Mouse (Mus musculus) limb, embryonic 12.5 days (tissue): Measurements from ENCODE around the gene 1700037H04Rik. TPM values are rescaled to one million over a fixed set of nuclear protein-coding genes. Genes with fewer than 3 reads are reported as not detected.

ENCODE experiments used
- ATAC-seq: fragments of 200-750 bp; cut with Nextera tagmentation; 2 replicates; pipeline ENCODE4 v1.8.0; 2017; ENCODE audit warnings: low read depth, moderate TSS enrichment; ENCODE audit not compliant: insufficient number of reproducible peaks, insufficient read depth, low FRiP score, low TSS enrichment
- H3K27ac ChIP-seq: fragments of 300-500 bp; sonication (generic); 2 replicates; pipeline ENCODE4 v1.5.1; 2016; ENCODE audit warnings: mild to moderate bottlenecking, moderate library complexity
- H3K27me3 ChIP-seq: fragments of 300-500 bp; sonication (generic); 2 replicates; pipeline ENCODE4 v1.6.1; 2016; ENCODE audit warnings: mild to moderate bottlenecking, moderate library complexity
- H3K36me3 ChIP-seq: fragments of 300-500 bp; sonication (generic); 2 replicates; pipeline ENCODE4 v1.6.1; 2016; ENCODE audit warnings: mild to moderate bottlenecking, moderate library complexity
- H3K4me1 ChIP-seq: fragments of 300-500 bp; sonication (generic); replicated peaks from 2 replicates; pipeline ENCODE4 v1.6.1; 2016
- H3K4me2 ChIP-seq: fragments of 300-500 bp; sonication (generic); 2 replicates; pipeline ENCODE4 v1.6.1; 2016; ENCODE audit warnings: mild to moderate bottlenecking, moderate library complexity
- H3K4me3 ChIP-seq: fragments of 300-500 bp; sonication (generic); replicated peaks from 2 replicates; pipeline ENCODE4 v1.5.1; 2016; ENCODE audit warnings: mild to moderate bottlenecking
- H3K9ac ChIP-seq: fragments of 300-500 bp; sonication (generic); replicated peaks from 2 replicates; pipeline ENCODE4 v1.6.1; 2016; ENCODE audit warnings: mild to moderate bottlenecking, moderate library complexity
- H3K9me3 ChIP-seq: fragments of 300-500 bp; sonication (generic); 2 replicates; pipeline ENCODE4 v1.6.1; 2016; ENCODE audit warnings: mild to moderate bottlenecking, moderate library complexity
- WGBS: fragments of 180-500 bp; shearing (Covaris S2); methylation state at CpG from one replicate; pipeline ENCODE4 v1.1.7; 2016; 5-methylcytosine and 5-hydroxymethylcytosine counted together
- polyA plus RNA-seq: library from polyadenylated mRNA; unstranded; fragments of >200 nt; fragmentation: Nextera tagmentation; extraction: Ambion mirVana; gene quantifications from 2 replicates; pipeline ENCODE4 v1.2.1, GENCODE M21; 2016

Gene 1700037H04Rik
- polyA plus RNA-seq, 1 experiment from 2014 or later: 58.2 TPM

DNA sequence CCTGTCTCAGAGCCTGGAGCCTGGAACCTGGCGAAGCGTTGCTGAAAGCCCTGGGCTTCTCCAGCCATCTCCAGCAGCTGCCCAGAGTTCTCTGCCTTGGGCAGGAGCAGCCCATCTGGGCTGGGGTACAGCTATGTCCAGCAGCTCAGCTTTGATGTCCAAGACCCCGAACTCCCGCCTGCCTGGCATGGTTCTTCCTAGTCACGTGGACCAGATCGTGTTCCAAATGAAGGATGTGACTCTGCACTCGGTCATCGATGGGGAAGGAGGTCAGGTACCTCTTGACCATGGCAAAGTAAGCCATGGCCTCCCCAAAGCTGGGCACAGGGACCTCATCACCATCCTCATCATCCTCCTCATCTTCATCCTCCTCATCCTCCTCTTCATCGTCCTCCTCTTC lies 18.1 kb upstream of the 1700037H04Rik start:
- Histone ChIP-seq H3K9ac (peak overlapping the region; percentile 91), H3K4me2 (peak overlapping the region; percentile 97), H3K36me3 (peaks cover 20% of the 10 kb centered on the region; the same call in 1 of the 2 replicates), H3K4me3 (peak overlapping the region; percentile 84), H3K9me3 (no peaks in the 10 kb centered on the region), H3K27ac (no peak overlapping the region), H3K4me1 (peaks cover 39% of the 10 kb centered on the region), H3K27me3 (peaks cover 15% of the 10 kb centered on the region)
- WGBS: 90% methylated on average over 9 of the region's 9 CpGs
- no peak for ATAC-seq

DNA sequence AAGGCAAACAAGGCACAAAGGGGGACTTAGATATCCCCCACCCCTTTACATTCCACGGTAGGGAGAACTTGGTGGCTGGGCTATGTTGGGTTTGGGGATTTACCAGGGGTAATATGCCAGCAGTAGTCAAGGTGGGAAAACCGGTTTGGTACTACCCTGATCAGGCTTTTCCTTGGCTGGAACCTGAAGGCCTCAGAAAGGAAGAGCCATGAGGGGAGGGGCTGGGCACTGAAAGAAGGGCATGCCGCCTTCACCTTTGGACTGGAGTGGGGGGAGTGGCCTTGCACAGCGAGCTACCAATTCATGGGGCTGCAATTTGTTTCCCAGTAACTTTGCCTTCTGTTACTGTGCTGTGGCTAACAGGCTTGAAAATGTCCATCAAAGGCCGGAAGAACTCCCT lies 16.6 kb upstream of the 1700037H04Rik start:
- 75% methylated on average over 5 of the region's 5 CpGs for WGBS

GRCm38 (mm10) chr2:131175945-131176309 lies 16.0 kb upstream of the 1700037H04Rik start:
- Histone ChIP-seq H3K9me3 (no peaks in the 10 kb centered on the region), H3K4me2 (no peak overlapping the region), H3K36me3 (peaks cover 20% of the 10 kb centered on the region; the same call in 1 of the 2 replicates), H3K4me1 (peaks cover 45% of the 10 kb centered on the region), H3K27me3 (peaks cover 35% of the 10 kb centered on the region), H3K27ac (no peak overlapping the region), H3K4me3 (no peak overlapping the region), H3K9ac (no peak overlapping the region)
- WGBS: 89% methylated on average over 1 of the region's 1 CpGs
- no peak for ATAC-seq

More for the DNA sequence above, 16.6 kb upstream of the 1700037H04Rik start:
- no peaks in the 10 kb centered on the region for H3K9me3 ChIP-seq
- no peak overlapping the region for H3K4me3 ChIP-seq
- H3K4me2 ChIP-seq: peak overlapping the region; percentile 97; the same call in 1 of the 2 replicates
- H3K27me3 ChIP-seq: peaks cover 30% of the 10 kb centered on the region
- peaks cover 20% of the 10 kb centered on the region; the same call in 1 of the 2 replicates for H3K36me3 ChIP-seq
- ATAC-seq: no peak
- peaks cover 43% of the 10 kb centered on the region for H3K4me1 ChIP-seq
- H3K27ac ChIP-seq: no peak overlapping the region
- H3K9ac ChIP-seq: no peak overlapping the region

DNA sequence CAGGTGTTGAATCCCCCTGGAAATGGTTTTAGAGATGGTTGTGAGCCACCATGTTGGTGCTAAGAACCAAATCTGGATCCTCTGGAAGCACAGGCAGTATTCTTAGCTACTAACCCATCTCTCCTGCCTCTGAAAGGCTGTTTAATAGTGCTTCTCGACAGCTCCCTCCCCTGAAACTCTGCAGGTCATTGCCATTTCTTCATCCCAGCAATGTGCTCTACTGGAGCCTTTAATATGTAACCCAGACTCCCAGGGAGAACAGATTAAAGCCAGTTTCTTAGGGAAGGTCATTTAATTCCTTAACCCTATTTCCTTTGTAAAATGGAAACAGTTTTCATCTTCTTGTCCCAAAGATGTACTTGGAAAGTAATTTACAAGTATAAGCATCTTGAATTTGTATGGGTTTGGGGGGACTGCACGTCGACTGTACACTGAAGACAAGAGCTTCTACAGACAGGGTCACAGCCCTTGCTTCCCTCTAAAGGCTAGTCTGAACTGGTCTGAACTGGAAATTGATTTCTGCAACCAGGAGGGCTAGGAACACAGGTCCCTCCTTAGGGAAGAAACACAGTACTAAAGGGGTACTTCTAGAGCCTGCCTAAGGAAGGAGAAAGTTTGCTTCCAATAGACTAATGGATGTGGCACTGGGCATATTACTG lies 15.5 kb upstream of the 1700037H04Rik start:
- Histone ChIP-seq H3K4me1 (peaks cover 45% of the 10 kb centered on the region), H3K4me2 (no peak overlapping the region), H3K36me3 (peaks cover 20% of the 10 kb centered on the region; the same call in 1 of the 2 replicates), H3K9me3 (no peaks in the 10 kb centered on the region), H3K9ac (no peak overlapping the region), H3K27me3 (peaks cover 40% of the 10 kb centered on the region), H3K4me3 (no peak overlapping the region), H3K27ac (no peak overlapping the region)
- ATAC-seq: no peak
- WGBS: 73% methylated on average over 3 of the region's 3 CpGs

DNA sequence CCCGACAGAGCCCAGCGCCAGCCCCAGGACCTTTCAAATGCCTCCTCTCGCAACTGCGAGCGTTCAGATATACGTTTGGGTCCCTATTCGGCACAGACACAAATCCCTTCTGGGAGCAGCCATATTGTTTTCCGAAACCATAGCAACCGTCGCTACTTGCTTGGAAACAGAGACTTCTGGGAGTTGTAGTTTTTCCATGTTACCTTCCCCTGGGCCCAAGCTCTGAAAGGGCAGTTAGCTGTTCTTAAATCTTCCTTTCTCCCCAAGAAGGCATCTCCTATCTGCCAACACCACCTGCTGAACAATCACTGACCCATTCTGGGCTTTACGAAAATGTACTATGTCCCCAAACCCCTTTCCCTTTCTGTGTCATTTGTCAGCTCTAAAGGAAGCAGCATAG lies 14.8 kb upstream of the 1700037H04Rik start:
- Histone ChIP-seq H3K4me1 (peaks cover 45% of the 10 kb centered on the region), H3K9me3 (no peaks in the 10 kb centered on the region), H3K36me3 (peaks cover 20% of the 10 kb centered on the region; the same call in 1 of the 2 replicates), H3K4me2 (peak overlapping the region; percentile 80), H3K27ac (no peak overlapping the region), H3K9ac (peak overlapping the region; percentile 44; the same call in 1 of the 2 replicates), H3K27me3 (peaks cover 48% of the 10 kb centered on the region), H3K4me3 (peak overlapping the region; percentile 40)
- 5% methylated on average over 11 of the region's 11 CpGs for WGBS
- peak; percentile 44; the same call in 1 of the 2 replicates for ATAC-seq

- WGBS: 39% methylated on average over 9 of the region's 9 CpGs
- Histone ChIP-seq H3K9me3 (peaks cover under 1% of the 10 kb centered on the region; the same call in 1 of the 2 replicates), H3K36me3 (peaks cover 13% of the 10 kb centered on the region; the same call in 1 of the 2 replicates), H3K4me1 (peaks cover 25% of the 10 kb centered on the region), H3K9ac (no peak overlapping the region), H3K27ac (no peak overlapping the region), H3K4me2 (no peak overlapping the region), H3K4me3 (no peak overlapping the region), H3K27me3 (peaks cover 54% of the 10 kb centered on the region)
- ATAC-seq: no peak
Measured at GRCm38 (mm10) chr2:131172322-131172721, 12.4 kb upstream of the 1700037H04Rik start.

DNA sequence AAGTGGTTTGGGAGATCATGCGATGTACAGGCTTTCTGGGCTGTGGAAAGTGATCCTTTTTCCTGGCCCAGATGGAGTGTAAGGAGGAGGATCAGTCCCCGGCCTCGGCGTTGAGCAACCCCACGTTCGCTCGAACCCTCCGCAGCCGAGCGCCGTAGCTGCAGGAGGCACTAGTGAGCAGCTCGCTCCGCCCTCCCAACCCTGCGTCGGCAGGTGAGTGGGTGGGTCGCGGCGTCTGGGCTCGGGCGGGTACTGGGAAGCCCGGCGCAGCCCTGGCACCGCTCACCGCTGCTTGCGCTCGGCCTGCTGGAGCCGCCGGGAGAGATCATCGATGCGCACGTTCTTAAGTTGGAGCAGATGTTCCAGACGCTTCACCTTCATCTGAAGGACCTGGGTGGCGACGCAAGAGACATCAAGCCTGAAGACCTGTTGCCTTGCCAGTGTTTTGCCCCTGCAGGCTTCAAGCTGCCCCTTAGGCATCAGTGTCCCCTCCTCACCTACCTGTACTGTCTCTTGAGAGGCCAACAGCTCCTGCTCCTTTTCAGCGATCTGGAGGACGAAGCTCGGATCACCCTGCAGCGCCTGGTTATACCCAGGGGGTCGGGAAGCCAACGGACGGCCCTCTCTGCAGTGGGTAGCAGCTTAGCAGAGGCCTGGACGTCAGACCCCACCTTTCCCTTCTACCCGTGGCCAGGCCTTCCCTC lies 11.7 kb upstream of the 1700037H04Rik start:
- peak overlapping the region; percentile 33 for H3K4me3 ChIP-seq
- H3K9me3 ChIP-seq: peaks cover 5% of the 10 kb centered on the region; the same call in 1 of the 2 replicates
- H3K9ac ChIP-seq: no peak overlapping the region; the same call in 1 of the 2 replicates
- no peak overlapping the region for H3K27ac ChIP-seq
- H3K27me3 ChIP-seq: peaks cover 54% of the 10 kb centered on the region
- WGBS: 3% methylated on average over 43 of the region's 43 CpGs
- ATAC-seq: no peak
- H3K36me3 ChIP-seq: peaks cover 5% of the 10 kb centered on the region; the same call in 1 of the 2 replicates
- H3K4me1 ChIP-seq: peaks cover 17% of the 10 kb centered on the region
- H3K4me2 ChIP-seq: peak overlapping the region; percentile 60

DNA sequence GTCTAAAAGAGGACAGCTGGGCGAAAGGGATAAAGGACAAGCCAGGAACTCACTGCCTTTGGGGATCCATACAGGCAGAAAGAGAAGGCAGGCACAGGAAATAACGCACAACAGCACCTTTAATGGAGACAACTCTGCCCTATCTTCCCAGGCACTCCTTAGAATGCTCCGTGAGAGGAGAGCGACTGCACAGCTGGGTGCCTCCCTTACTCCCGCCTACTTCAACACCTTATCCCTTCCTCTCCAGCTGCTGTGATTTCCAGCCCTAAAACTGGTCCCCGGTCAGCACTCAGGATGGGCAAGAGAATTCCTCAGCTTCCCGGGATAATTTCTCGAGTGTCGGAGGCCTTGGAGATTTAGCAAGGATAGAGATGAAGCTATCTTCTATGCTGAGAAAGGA lies 11.1 kb upstream of the 1700037H04Rik start:
- H3K4me1 ChIP-seq: peaks cover 14% of the 10 kb centered on the region
- no peak for ATAC-seq
- H3K4me3 ChIP-seq: peak overlapping the region; percentile 33
- no peaks in the 10 kb centered on the region; the same call in 1 of the 2 replicates for H3K36me3 ChIP-seq
- H3K27me3 ChIP-seq: peaks cover 54% of the 10 kb centered on the region
- H3K4me2 ChIP-seq: peak overlapping the region; percentile 60
- 9% methylated on average over 9 of the region's 9 CpGs for WGBS
- H3K27ac ChIP-seq: no peak overlapping the region
- H3K9ac ChIP-seq: no peak overlapping the region; the same call in 1 of the 2 replicates
- H3K9me3 ChIP-seq: peaks cover 5% of the 10 kb centered on the region; the same call in 1 of the 2 replicates

DNA sequence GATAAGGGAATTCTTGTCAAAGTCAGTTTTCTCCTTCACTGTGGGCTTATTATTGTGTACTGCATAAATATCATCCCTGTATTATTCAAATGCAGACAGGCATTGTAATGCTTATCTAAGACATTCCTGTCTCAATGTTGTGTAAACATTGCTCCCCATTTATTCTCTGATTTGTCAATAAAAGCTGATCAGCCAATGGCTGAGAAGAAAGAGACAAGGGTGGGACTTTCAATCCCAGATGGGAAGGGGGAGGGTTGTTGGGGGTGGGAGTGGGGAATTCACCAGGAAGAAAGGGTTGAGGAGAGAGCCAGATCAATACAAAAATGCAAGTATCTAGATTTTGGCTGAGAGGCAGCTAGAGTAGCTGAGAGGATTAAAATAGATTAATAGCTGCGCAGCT lies 9.0 kb upstream of the 1700037H04Rik start:
- peaks cover 48% of the 10 kb centered on the region for H3K27me3 ChIP-seq
- H3K9ac ChIP-seq: no peak overlapping the region
- H3K36me3 ChIP-seq: no peaks in the 10 kb centered on the region; the same call in 1 of the 2 replicates
- no peak for ATAC-seq
- no peak overlapping the region for H3K27ac ChIP-seq
- peaks cover 5% of the 10 kb centered on the region; the same call in 1 of the 2 replicates for H3K9me3 ChIP-seq
- H3K4me3 ChIP-seq: no peak overlapping the region
- no peak overlapping the region for H3K4me2 ChIP-seq
- peaks cover 9% of the 10 kb centered on the region for H3K4me1 ChIP-seq
- 53% methylated on average over 1 of the region's 1 CpGs for WGBS

DNA sequence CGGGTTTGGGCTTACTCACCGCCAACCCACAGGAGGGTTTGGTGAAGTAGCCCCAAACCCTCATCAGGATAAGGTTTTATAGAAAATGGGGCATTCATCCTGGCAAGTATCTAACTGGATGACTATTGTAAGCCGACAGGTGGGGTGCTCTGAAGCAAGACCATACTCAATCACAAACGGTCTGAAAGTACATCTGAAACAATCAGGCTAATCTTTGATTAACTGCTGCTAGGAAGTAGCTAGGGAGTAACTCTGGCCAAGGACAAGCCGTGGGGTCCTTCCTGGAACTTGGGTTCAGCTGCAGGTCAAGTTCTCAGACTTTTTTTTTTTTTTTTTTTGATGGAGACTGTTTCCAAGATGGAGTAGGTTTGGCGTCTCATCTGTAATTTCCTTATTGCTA lies 8.1 kb upstream of the 1700037H04Rik start:
- Histone ChIP-seq H3K4me3 (no peak overlapping the region), H3K27ac (no peak overlapping the region), H3K27me3 (peaks cover 39% of the 10 kb centered on the region), H3K36me3 (no peaks in the 10 kb centered on the region; the same call in 1 of the 2 replicates), H3K4me1 (peaks cover 10% of the 10 kb centered on the region), H3K9ac (no peak overlapping the region), H3K4me2 (no peak overlapping the region), H3K9me3 (peaks cover 5% of the 10 kb centered on the region; the same call in 1 of the 2 replicates)
- 83% methylated on average over 6 of the region's 6 CpGs for WGBS
- no peak for ATAC-seq

GRCm38 (mm10) chr2:131166172-131166571 lies 6.3 kb upstream of the 1700037H04Rik start:
- H3K4me3 ChIP-seq: no peak overlapping the region
- H3K4me1 ChIP-seq: 0 out of 2 replicates have a peak, but pooled peaks cover 4% of the 10 kb centered on the region
- WGBS: 88% methylated on average over 2 of the region's 2 CpGs
- H3K27me3 ChIP-seq: peaks cover 21% of the 10 kb centered on the region
- H3K9ac ChIP-seq: no peak overlapping the region
- H3K36me3 ChIP-seq: no peaks in the 10 kb centered on the region
- no peak overlapping the region for H3K27ac ChIP-seq
- H3K4me2 ChIP-seq: no peak overlapping the region
- peaks cover 5% of the 10 kb centered on the region; the same call in 1 of the 2 replicates for H3K9me3 ChIP-seq
- no peak for ATAC-seq
